Mouse (Mus musculus) left cerebral cortex, adult 2 months (tissue): ENCODE data around the gene Frmpd2. TPM values are rescaled to one million over a fixed set of nuclear protein-coding genes. Genes with fewer than 3 reads are reported as not detected.
"Not testable (repeated sequence)": the region's sequence is repeated elsewhere in the genome, so short reads cannot be mapped to it uniquely, and the experiment has no call there.

Experiments used
- DNase-seq, 2 experiments: peaks; one replicate each; pipeline ENCODE4 v3.0.0; 2021 to 2022; ENCODE audit warnings: low spot score in 2 of 2, mixed read lengths in 1 of 2; ENCODE audit errors: extremely low spot score in 1 of 2
- H3K27ac ChIP-seq: fragments of 200-600 bp; 2 replicates; pipeline ENCODE4 v1.8.1; 2022
- H3K4me3 ChIP-seq: fragments of 200-600 bp; 2 replicates; pipeline ENCODE4 v1.8.1; 2022
- CTCF ChIP-seq: fragments of 200-600 bp; IDR thresholded peaks from 2 replicates; pipeline ENCODE4 v1.8.1; 2022; ENCODE audit warnings: antibody characterized with exemption, mild to moderate bottlenecking, moderate library complexity
- intact Hi-C: fragments of 180-260 bp; cut with DNase I; formaldehyde crosslinking; loops from one replicate; pipeline ENCODE4 v1.15.1; 2025
- long read RNA-seq, 2 experiments: library from polyadenylated mRNA; stranded (forward); transcript quantifications; one replicate each; pipeline ENCODE4 v2.0.0; 2021; ENCODE audit warnings: borderline mapping rate in 2 of 2
- total RNA-seq, 2 experiments: library from RNA; stranded (reverse); gene quantifications; 2 replicates each; pipeline ENCODE4 v1.2.3; 2021

Gene Frmpd2
- under 1 TPM; 0.25 to 0.87 TPM for total RNA-seq
- long read RNA-seq, experiment 1, partial matches to known transcripts: 0 of 1 reads
- long read RNA-seq, experiment 1, other reads (novel, unspliced or antisense): 1 of 1 reads
- long read RNA-seq, experiment 2: 0 reads

- intact Hi-C loops: loop anchor here (5.0 kb wide), 1 partner anchor 61 kb away; no protein-coding TSS in a partner anchor
- H3K27ac ChIP-seq: no peak within 1 kb of the TSS
- no peak within 1 kb of the TSS for H3K4me3 ChIP-seq
- no peak for DNase-seq
- TF ChIP-seq CTCF: no peak
Measured at GRCm38 (mm10) chr14:33471331-33471730, at the start of gene Frmpd2. Gene Frmpd2, plus strand, starts transcription at chr14:33471696.

- no peak for DNase-seq
- H3K4me3 ChIP-seq: no peak overlapping the region
- no peak for TF ChIP-seq CTCF
- intact Hi-C loops: no loop called here
- H3K27ac ChIP-seq: no peak overlapping the region
Measured at GRCm38 (mm10) chr14:33423003-33423402, 48.5 kb upstream of the Frmpd2 start.

GRCm38 (mm10) chr14:33424124-33424523, 47.4 kb upstream of the Frmpd2 start:
- Histone ChIP-seq H3K4me3 (no peak overlapping the region), H3K27ac (no peak overlapping the region)
- intact Hi-C loops: no loop called here
- no peak for DNase-seq
- no peak for TF ChIP-seq CTCF

- H3K27ac ChIP-seq, DNase-seq, intact Hi-C loops, H3K4me3 ChIP-seq: not testable (repeated sequence)
Measured at GRCm38 (mm10) chr14:33432485-33432884, 39.0 kb upstream of the Frmpd2 start.

GRCm38 (mm10) chr14:33443780-33444179, 27.7 kb upstream of the Frmpd2 start:
- Histone ChIP-seq H3K27ac (no peak overlapping the region), H3K4me3 (no peak overlapping the region)
- TF ChIP-seq CTCF: no peak
- intact Hi-C loops: no loop called here
- DNase-seq: no peak

GRCm38 (mm10) chr14:33445962-33446361, 25.5 kb upstream of the Frmpd2 start:
- Histone ChIP-seq H3K4me3 (peak overlapping the region; percentile 76), H3K27ac (peak overlapping the region; percentile 92)
- intact Hi-C loops: loop anchor here (2.0 to 5.0 kb wide), 3 partner anchors 85 to 133 kb away; no protein-coding TSS in a partner anchor
- TF ChIP-seq CTCF: no peak
- no peak for DNase-seq

- peak in 1 of 2 experiments; percentile 63 for DNase-seq
- peak overlapping the region; percentile 76 for H3K4me3 ChIP-seq
- H3K27ac ChIP-seq: peak overlapping the region; percentile 92
- TF ChIP-seq CTCF: no peak
- intact Hi-C loops: loop anchor here (2.0 to 5.0 kb wide), 3 partner anchors 84 to 132 kb away; no protein-coding TSS in a partner anchor
Measured at GRCm38 (mm10) chr14:33446561-33447023, 24.9 kb upstream of the Frmpd2 start.

GRCm38 (mm10) chr14:33447027-33447569, 24.4 kb upstream of the Frmpd2 start, which contains the start of gene Mapk8:
Gene Mapk8, minus strand, starts transcription at chr14:33447158.
- TF ChIP-seq CTCF: peak; percentile 15
- peak within 1 kb of the TSS; percentile 76 for H3K4me3 ChIP-seq
- peak; percentile 97 to 98 for DNase-seq
- intact Hi-C loops: loop anchor here (2.0 to 5.0 kb wide), 3 partner anchors 84 to 132 kb away; no protein-coding TSS in a partner anchor
- peak within 1 kb of the TSS; percentile 92 for H3K27ac ChIP-seq

GRCm38 (mm10) chr14:33448276-33448675, 23.2 kb upstream of the Frmpd2 start:
- H3K4me3 ChIP-seq: no peak overlapping the region
- intact Hi-C loops: loop anchor here (5.0 kb wide), 1 partner anchor 131 kb away; no protein-coding TSS in a partner anchor
- TF ChIP-seq CTCF: no peak
- DNase-seq: no peak
- no peak overlapping the region for H3K27ac ChIP-seq

- H3K27ac ChIP-seq: no peak overlapping the region
- intact Hi-C loops: loop anchor here (5.0 kb wide), 1 partner anchor 132 kb away; no protein-coding TSS in a partner anchor
- no peak for DNase-seq
- no peak for TF ChIP-seq CTCF
- no peak overlapping the region for H3K4me3 ChIP-seq
Measured at GRCm38 (mm10) chr14:33449296-33449840, 22.1 kb upstream of the Frmpd2 start.

GRCm38 (mm10) chr14:33450331-33450730, 21.2 kb upstream of the Frmpd2 start:
- intact Hi-C loops: no loop called here
- Histone ChIP-seq H3K27ac (no peak overlapping the region), H3K4me3 (no peak overlapping the region)
- DNase-seq: no peak
- no peak for TF ChIP-seq CTCF

GRCm38 (mm10) chr14:33463658-33464057, 7.8 kb upstream of the Frmpd2 start:
- no peak for TF ChIP-seq CTCF
- DNase-seq: no peak
- Histone ChIP-seq H3K27ac (no peak overlapping the region), H3K4me3 (no peak overlapping the region)
- intact Hi-C loops: no loop called here
